In the genomic region with DNA sequence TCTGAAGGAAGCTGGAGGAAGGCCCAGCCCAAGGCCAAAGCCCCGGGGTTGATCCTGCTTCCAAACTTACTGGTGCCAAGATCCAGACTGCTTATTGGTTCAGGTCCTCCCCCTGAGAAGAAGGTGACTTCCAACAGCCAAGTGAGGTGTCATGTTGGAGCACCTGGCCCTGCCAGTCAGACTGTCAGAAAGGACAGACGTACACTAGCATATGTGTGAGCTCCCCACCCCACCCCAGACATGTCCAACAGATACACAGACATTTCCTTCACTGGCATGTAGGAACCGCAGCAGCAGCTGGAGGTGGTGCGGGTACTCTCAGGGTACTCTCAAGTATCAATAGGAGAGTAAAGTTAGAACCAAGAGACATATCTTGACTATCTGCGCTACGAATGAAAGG, we compare ENCODE assay signal across 5 mouse cellular contexts.
DNase-seq lines count a peak whose midpoint lies in the region; ATAC-seq and TF ChIP-seq lines count a peak whose summit lies in the region.
"Not testable (repeated sequence)": the region's sequence is repeated elsewhere in the genome, so short reads cannot be mapped to it uniquely, and the experiment has no call there.

No protein-coding gene starts in this region.

- H3K4me2 ChIP-seq in embryonic facial prominence, embryonic 14.5 days (ENCODE audit: low read depth, low read length); myocyte (ENCODE audit: low read depth): not testable (repeated sequence)

- H3K79me2 ChIP-seq in myocyte (ENCODE audit: control insufficient read depth, insufficient read depth): not testable (repeated sequence)

- intact Hi-C loops in gastrocnemius, adult 2 months (cut with DNase I); gastrocnemius, postnatal 14 days (cut with DNase I; ENCODE audit: low total_unique reads): not testable (repeated sequence)

- not testable (repeated sequence) for H3K9me3 ChIP-seq in embryonic facial prominence, embryonic 14.5 days (ENCODE audit: control insufficient read depth, low read length)

- WGBS in embryonic facial prominence, embryonic 14.5 days: no CpG with 5 or more reads among the region's 6 CpGs

- H3ac ChIP-seq in myocyte (ENCODE audit: control insufficient read depth, insufficient read length): not testable (repeated sequence)

- TF ChIP-seq POLR2A in myocyte (IDR thresholded peaks at IDR 0.05; ENCODE audit: insufficient read length, low read depth): not testable (repeated sequence)

- not testable (repeated sequence) for H3K4me3 ChIP-seq in embryonic facial prominence, embryonic 14.5 days (ENCODE audit: low read depth, low read length); gastrocnemius, adult 2 months; myocyte

- not testable (repeated sequence) for H3K9ac ChIP-seq in embryonic facial prominence, embryonic 14.5 days (ENCODE audit: low read depth, low read length)

- not testable (repeated sequence) for H3K27ac ChIP-seq in embryonic facial prominence, embryonic 14.5 days (replicated peaks; ENCODE audit: low read depth, low read length)
- H3K27ac ChIP-seq in gastrocnemius, adult 2 months: peak overlapping the region; percentile 58; the same call in 1 of the 2 replicates

- H3K4me1 ChIP-seq in embryonic facial prominence, embryonic 14.5 days (ENCODE audit: control insufficient read depth, insufficient read depth, low read length): not testable (repeated sequence)

- DNase-seq in embryonic facial prominence, embryonic 14.5 days (ENCODE audit: low spot score): not testable (repeated sequence)
- DNase-seq in gastrocnemius, adult 2 months: peak; percentile 59
- DNase-seq in gastrocnemius, postnatal 14 days: peak; percentile 10
- peak; percentile 55 for DNase-seq in heart, adult 11 months

- H3K36me3 ChIP-seq in embryonic facial prominence, embryonic 14.5 days (ENCODE audit: control insufficient read depth, insufficient read depth, low read length); myocyte (ENCODE audit: control insufficient read depth, insufficient read depth): not testable (repeated sequence)

- H3K27me3 ChIP-seq in embryonic facial prominence, embryonic 14.5 days (replicated peaks; ENCODE audit: control insufficient read depth, insufficient read depth, low read length); myocyte (ENCODE audit: control insufficient read depth, insufficient read depth, insufficient read length): not testable (repeated sequence)

- ATAC-seq in embryonic facial prominence, embryonic 14.5 days (ENCODE audit: low read depth): 0 out of 2 replicates have a peak, but pooled peaks have one; percentile 50

- not testable (repeated sequence) for TF ChIP-seq CTCF in gastrocnemius, adult 2 months (IDR thresholded peaks at IDR 0.05)

TF ChIP-seq in myocyte, 11 proteins besides CTCF, POLR2A, EP300 and RAD21:
- peak; percentile 25 to 89 (median 40) for TF ChIP-seq MYOD1 (IDR thresholded peaks at IDR 0.05; ENCODE audit: control insufficient read depth in 1 of 3, insufficient read length in 2 of 3, low read depth in 2 of 3)
- peak; percentile 58 for TF ChIP-seq TCF12 (IDR thresholded peaks at IDR 0.05; ENCODE audit: insufficient read depth, poor library complexity, severe bottlenecking)
